Mouse (Mus musculus): ENCODE data around the gene Gstcd.

DNA sequence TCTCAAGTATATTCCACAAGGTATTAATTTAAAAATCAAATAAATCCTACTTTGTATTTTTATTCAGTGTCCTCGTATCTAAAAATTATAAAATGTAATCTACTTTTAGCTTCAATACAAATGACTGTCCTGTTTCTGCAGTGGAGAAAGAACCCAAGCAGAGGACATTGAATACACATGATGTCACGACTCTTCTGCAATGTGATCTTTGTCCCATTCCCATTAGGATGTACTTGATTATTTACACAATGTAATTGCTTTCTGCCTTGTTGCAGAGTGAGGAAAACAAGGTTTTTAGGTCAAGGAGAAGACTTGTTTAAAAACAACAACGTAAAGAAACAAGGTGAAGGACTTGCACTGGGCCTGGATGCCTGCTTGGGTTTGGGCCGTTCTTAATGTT is 84.6 kb downstream of the Gstcd start:
- TF ChIP-seq ZNF384 (IDR thresholded peaks at IDR 0.05; ENCODE audit: low read depth, low read length) (no peak), HCFC1 (IDR thresholded peaks at IDR 0.05; ENCODE audit: borderline replicate concordance, insufficient read depth, low read length) (no peak), CHD2 (IDR thresholded peaks at IDR 0.05; ENCODE audit: low read depth, low read length) (no peak), MAFK (IDR thresholded peaks at IDR 0.05; ENCODE audit: insufficient read depth, low read depth, low read length) (no peak)
